Mouse (Mus musculus) lung, postnatal 0 days (tissue): ENCODE data around the gene Lrp6. TPM values are rescaled to one million over a fixed set of nuclear protein-coding genes. Genes with fewer than 3 reads are reported as not detected.

Experiments used
- ATAC-seq: fragments of 200-750 bp; cut with Nextera tagmentation; 2 replicates; pipeline ENCODE4 v1.8.0; 2017; ENCODE audit warnings: moderate library complexity
- DNase-seq: peaks from one replicate; pipeline ENCODE4 v3.0.0-alpha.2; 2016; ENCODE audit warnings: low spot score
- H3K27ac ChIP-seq: fragments of 300-500 bp; sonication (generic); 2 replicates; pipeline ENCODE4 v1.5.1; 2014; ENCODE audit warnings: antibody characterized with exemption, mild to moderate bottlenecking, low read length, mixed read lengths
- H3K27me3 ChIP-seq: fragments of 300-500 bp; sonication (generic); replicated peaks from 2 replicates; pipeline ENCODE4 v1.6.1; 2014; ENCODE audit warnings: low read length, mixed read lengths; ENCODE audit not compliant: insufficient read depth
- H3K36me3 ChIP-seq: fragments of 300-500 bp; sonication (generic); 2 replicates; pipeline ENCODE4 v1.6.1; 2014; ENCODE audit warnings: low read length, mixed read lengths; ENCODE audit not compliant: insufficient read depth
- H3K4me1 ChIP-seq: fragments of 300-500 bp; sonication (generic); 2 replicates; pipeline ENCODE4 v1.6.1; 2014; ENCODE audit warnings: antibody characterized with exemption, low read depth, low read length, mixed read lengths; ENCODE audit not compliant: insufficient read depth
- H3K4me2 ChIP-seq: fragments of 300-500 bp; sonication (generic); replicated peaks from 2 replicates; pipeline ENCODE4 v1.6.1; 2014; ENCODE audit warnings: low read depth, mild to moderate bottlenecking, low read length, moderate library complexity, mixed read lengths
- H3K4me3 ChIP-seq: fragments of 300-500 bp; sonication (generic); 2 replicates; pipeline ENCODE4 v1.5.1; 2014; ENCODE audit warnings: low read depth, low read length
- H3K9ac ChIP-seq: fragments of 300-500 bp; sonication (generic); replicated peaks from 2 replicates; pipeline ENCODE4 v1.6.1; 2014; ENCODE audit warnings: low read depth, mild to moderate bottlenecking
- H3K9me3 ChIP-seq: fragments of 300-500 bp; sonication (generic); 2 replicates; pipeline ENCODE4 v1.6.1; 2016; ENCODE audit warnings: low read length, mixed read lengths
- CTCF ChIP-seq: IDR thresholded peaks from 2 replicates; pipeline ENCODE4 v1.5.1; 2016; ENCODE audit warnings: antibody characterized with exemption, mild to moderate bottlenecking
- EP300 ChIP-seq: IDR thresholded peaks from 2 replicates; pipeline ENCODE4 v1.6.1; 2016; ENCODE audit warnings: antibody characterized with exemption, mild to moderate bottlenecking, control low read depth
- WGBS: fragments of 180-500 bp; shearing (Covaris S2); extraction: QIAGEN DNeasy Blood & Tissue Kit; methylation state at CpG from one replicate; pipeline ENCODE4 v1.1.7; 2014; 5-methylcytosine and 5-hydroxymethylcytosine counted together
- polyA plus RNA-seq: library from polyadenylated mRNA; unstranded; fragments of >200 nt; fragmentation: Nextera tagmentation; extraction: Ambion mirVana; gene quantifications from 2 replicates; pipeline ENCODE4 v1.2.1, GENCODE M21; 2015

Gene Lrp6
- polyA plus RNA-seq, 1 experiment from 2014 or later, result 17.0 TPM

DNA sequence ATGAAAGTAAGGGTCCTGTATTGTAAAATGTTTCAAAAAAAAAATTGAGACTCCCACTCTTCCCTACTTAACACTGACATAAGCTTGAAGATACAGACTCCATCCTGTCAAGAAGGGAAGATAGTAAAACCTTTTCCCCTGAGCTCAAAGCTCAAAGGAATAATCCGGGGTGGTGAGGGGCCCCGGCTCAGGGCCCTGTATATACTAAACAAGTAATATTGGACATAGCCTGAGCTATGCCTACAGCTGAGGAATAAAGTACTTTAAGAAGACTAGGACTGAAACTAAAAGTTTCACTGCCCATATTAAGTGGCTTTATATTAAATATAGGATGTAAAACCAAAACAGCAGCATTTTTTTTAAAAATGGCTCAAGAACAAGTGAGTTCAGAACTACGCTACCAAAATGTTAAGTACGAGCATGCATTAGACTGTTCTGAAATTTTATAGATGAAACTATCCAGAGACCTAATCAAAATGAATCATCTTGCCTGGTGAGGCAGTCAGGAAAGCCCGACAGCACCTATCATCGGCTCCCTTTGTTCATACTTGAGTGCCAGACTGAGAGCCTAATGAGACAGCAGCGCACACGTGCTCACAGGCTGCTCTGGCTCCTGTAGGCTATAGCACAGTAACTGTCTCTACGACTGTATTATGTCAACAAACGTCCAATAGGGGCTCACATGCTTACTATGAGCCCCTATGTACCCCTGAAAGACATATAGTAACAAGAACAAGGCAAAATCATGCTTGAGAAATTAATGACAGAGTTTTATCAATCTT is 66.2 kb downstream of the Lrp6 start:
- ATAC-seq, result no peak
- no peaks in the 10 kb centered on the region for H3K9me3 ChIP-seq
- no peaks in the 10 kb centered on the region for H3K36me3 ChIP-seq
- whole genome bisulfite sequencing, result 60% methylated on average over 10 of the region's 10 CpGs
- no peak overlapping the region for H3K27ac ChIP-seq
- H3K9ac ChIP-seq, result no peak overlapping the region
- no peak overlapping the region for H3K4me3 ChIP-seq
- no peak for DNase-seq
- no peaks in the 10 kb centered on the region for H3K27me3 ChIP-seq
- no peak for TF ChIP-seq CTCF
- no peak for TF ChIP-seq EP300
- H3K4me1 ChIP-seq, result peaks cover 3% of the 10 kb centered on the region; the same call in 1 of the 2 replicates
- no peak overlapping the region for H3K4me2 ChIP-seq

DNA sequence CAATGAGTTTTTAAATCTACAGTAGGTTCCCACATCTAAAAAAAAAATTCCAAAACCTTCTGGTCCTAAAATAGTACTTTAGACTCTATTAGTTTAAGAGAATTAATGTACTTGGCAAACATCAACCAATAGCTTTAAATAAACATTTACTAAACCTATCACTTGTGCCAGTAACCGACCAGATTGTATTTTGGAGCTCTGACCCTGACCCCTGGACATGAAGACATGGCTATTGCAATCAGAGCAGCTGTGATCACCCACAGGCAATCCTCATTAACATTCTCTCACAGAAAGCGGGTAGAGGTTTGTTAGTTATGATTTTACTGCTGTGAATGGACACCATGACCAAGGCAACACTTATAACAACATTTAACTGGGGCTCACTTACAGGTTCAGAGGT is 67.7 kb downstream of the Lrp6 start:
- Histone ChIP-seq H3K36me3 (no peaks in the 10 kb centered on the region), H3K9ac (no peak overlapping the region), H3K4me3 (no peak overlapping the region), H3K4me2 (no peak overlapping the region), H3K27me3 (no peaks in the 10 kb centered on the region), H3K4me1 (peaks cover 3% of the 10 kb centered on the region; the same call in 1 of the 2 replicates), H3K27ac (no peak overlapping the region), H3K9me3 (no peaks in the 10 kb centered on the region)
- peak; percentile 41 for DNase-seq
- 48% methylated on average over 2 of the region's 2 CpGs for WGBS
- ATAC-seq, result no peak
- TF ChIP-seq CTCF (no peak), EP300 (no peak)

DNA sequence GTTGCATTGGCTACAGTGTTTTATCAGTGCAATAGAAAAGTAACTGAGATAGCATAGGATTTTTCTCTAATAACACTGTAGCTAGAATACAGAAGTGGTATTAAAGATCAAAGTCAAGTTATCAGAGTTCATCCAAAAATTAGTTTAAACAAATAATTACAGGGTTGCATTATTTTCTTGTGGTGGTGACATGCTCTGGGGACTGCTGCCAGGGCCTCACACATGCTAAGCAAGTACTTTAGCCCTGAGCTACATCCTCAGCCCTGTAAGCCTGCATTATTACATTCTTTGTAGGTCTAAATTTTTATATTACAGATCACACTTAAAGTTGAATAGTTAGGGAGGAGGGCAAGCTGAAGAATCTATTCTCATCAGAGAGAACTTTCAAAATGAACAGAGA is 68.2 kb downstream of the Lrp6 start:
- H3K27ac ChIP-seq, result no peak overlapping the region
- H3K36me3 ChIP-seq, result no peaks in the 10 kb centered on the region
- no peaks in the 10 kb centered on the region for H3K27me3 ChIP-seq
- H3K4me1 ChIP-seq, result peaks cover 3% of the 10 kb centered on the region; the same call in 1 of the 2 replicates
- DNase-seq (no peak), ATAC-seq (no peak)
- H3K4me3 ChIP-seq, result no peak overlapping the region
- H3K9ac ChIP-seq, result no peak overlapping the region
- TF ChIP-seq EP300 (no peak), CTCF (no peak)
- no peaks in the 10 kb centered on the region for H3K9me3 ChIP-seq
- H3K4me2 ChIP-seq, result no peak overlapping the region

DNA sequence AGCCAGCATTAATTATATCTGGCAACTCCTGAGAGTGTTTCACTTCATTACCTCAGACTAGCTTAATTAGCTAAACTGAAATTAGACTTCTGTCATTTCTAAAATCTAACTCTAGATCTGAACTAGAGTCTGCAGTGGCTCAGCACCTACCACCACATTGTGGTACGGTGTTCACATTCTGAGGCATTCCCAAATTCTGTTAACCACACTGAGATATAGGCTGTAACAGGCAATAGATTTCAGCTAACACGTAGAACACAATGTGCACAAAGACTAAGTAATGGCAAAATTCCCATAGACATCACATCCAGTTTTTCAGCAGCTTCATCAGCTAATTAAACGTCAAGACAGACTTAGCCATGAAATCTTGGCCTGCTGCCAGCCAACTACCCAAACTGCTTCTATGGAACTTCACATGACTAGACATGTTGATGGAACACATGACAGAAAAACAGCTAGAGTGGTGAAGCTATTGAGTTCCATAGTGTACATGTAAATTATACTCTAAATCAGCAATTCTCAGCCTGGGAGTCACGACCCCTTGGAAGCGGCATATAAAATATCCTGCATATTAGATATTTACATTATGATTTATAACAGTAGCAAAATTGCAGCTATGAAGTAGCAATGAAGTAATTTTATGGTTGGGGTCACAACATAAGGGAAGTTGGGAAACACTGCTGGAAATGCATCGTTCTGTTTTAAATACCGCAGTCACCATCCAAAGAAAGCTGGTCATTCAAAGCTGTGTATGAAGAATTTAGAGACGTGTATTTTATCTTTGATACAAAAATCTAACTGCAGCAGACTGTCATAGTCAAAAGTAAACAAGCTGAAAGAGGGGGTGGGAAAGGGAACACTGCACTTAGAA is 71.7 kb downstream of the Lrp6 start:
- no peak overlapping the region for H3K4me3 ChIP-seq
- no peak overlapping the region for H3K4me2 ChIP-seq
- peak; percentile 69 for DNase-seq
- peak; percentile 41; the same call in 1 of the 2 replicates for ATAC-seq
- no peaks in the 10 kb centered on the region for H3K9me3 ChIP-seq
- WGBS, result 62% methylated on average over 8 of the region's 8 CpGs
- no peaks in the 10 kb centered on the region for H3K27me3 ChIP-seq
- H3K27ac ChIP-seq, result no peak overlapping the region
- H3K4me1 ChIP-seq, result peaks cover 3% of the 10 kb centered on the region; the same call in 1 of the 2 replicates
- TF ChIP-seq CTCF (no peak), EP300 (no peak)
- no peak overlapping the region for H3K9ac ChIP-seq
- H3K36me3 ChIP-seq, result no peaks in the 10 kb centered on the region

DNA sequence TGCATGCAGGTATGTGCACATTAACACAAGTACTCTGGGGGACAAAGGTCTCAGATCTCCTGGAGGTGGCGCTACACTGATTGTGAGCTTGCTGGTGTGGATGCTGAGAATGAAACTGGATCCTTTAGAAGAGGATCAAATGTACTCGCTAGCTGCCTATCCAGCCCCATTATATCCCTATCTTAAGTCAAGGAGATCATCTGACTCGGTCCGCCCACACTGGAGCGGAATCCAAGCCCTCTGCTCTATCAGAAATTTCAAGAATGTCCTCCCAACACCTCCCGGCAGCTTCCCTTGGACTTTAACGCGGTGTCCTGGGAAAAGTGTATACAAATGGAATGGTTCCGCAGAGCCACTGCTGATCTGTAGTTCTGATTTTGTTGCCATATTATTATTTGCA is 77.1 kb downstream of the Lrp6 start:
- H3K4me1 ChIP-seq, result no peaks in the 10 kb centered on the region
- no peaks in the 10 kb centered on the region for H3K9me3 ChIP-seq
- no peak overlapping the region for H3K9ac ChIP-seq
- H3K27ac ChIP-seq, result no peak overlapping the region
- no peak overlapping the region for H3K4me3 ChIP-seq
- ATAC-seq (no peak), DNase-seq (peak; percentile 32)
- H3K27me3 ChIP-seq, result no peaks in the 10 kb centered on the region
- WGBS, result 43% methylated on average over 9 of the region's 9 CpGs
- no peak overlapping the region for H3K4me2 ChIP-seq
- H3K36me3 ChIP-seq, result no peaks in the 10 kb centered on the region
- TF ChIP-seq EP300 (no peak), CTCF (peak; percentile 43)

DNA sequence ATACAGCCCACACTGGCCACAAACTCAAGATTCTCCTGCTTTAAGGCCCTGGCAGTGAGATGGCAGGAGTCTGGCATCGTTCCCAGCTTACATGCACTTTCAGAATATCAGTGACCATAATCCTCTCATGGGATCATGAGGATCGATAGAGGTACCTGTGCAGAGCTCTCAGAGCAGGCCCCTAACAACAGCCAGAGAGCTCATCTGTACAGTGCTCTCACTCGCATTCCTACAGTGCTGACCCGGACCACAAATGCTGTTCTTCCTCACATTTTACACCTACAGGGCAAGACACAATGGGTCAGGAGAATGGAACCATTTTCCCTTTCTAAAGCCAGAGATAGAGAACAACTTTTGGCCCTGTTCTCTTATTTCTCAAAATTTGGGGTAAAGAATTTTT is 77.6 kb downstream of the Lrp6 start:
- no peak overlapping the region for H3K27ac ChIP-seq
- no peak for TF ChIP-seq EP300
- TF ChIP-seq CTCF, result no peak
- H3K4me1 ChIP-seq, result no peaks in the 10 kb centered on the region
- no peak overlapping the region for H3K4me3 ChIP-seq
- H3K9ac ChIP-seq, result no peak overlapping the region
- WGBS, result 91% methylated on average over 4 of the region's 4 CpGs
- no peak overlapping the region for H3K4me2 ChIP-seq
- ATAC-seq, result no peak
- no peak for DNase-seq
- no peaks in the 10 kb centered on the region for H3K27me3 ChIP-seq
- H3K36me3 ChIP-seq, result no peaks in the 10 kb centered on the region
- no peaks in the 10 kb centered on the region for H3K9me3 ChIP-seq
